Mouse (Mus musculus) neural tube, embryonic 14.5 days (tissue): Measurements from ENCODE around the gene Ankrd23. TPM values are rescaled to one million over a fixed set of nuclear protein-coding genes. Genes with fewer than 3 reads are reported as not detected.
"Not testable (repeated sequence)": the region's sequence is repeated elsewhere in the genome, so short reads cannot be mapped to it uniquely, and the experiment has no call there.

Experiments
- ATAC-seq: fragments of 200-750 bp; cut with Nextera tagmentation; 2 replicates; pipeline ENCODE4 v1.8.0; 2017; ENCODE audit warnings: low read depth, mild to moderate bottlenecking, moderate TSS enrichment, moderate library complexity
- H3K27ac ChIP-seq: fragments of 300-500 bp; sonication (generic); 2 replicates; pipeline ENCODE4 v1.5.1; 2014; ENCODE audit warnings: low read depth, mild to moderate bottlenecking, control low read depth, low read length, moderate library complexity, mixed read lengths
- H3K27me3 ChIP-seq: fragments of 300-500 bp; sonication (generic); 2 replicates; pipeline ENCODE4 v1.6.1; 2014; ENCODE audit warnings: low read length; ENCODE audit not compliant: control insufficient read depth, insufficient read depth
- H3K36me3 ChIP-seq: fragments of 300-500 bp; sonication (generic); 2 replicates; pipeline ENCODE4 v1.6.1; 2014; ENCODE audit warnings: low read length, mixed read lengths; ENCODE audit not compliant: control insufficient read depth, insufficient read depth
- H3K4me1 ChIP-seq: fragments of 300-500 bp; sonication (generic); 2 replicates; pipeline ENCODE4 v1.6.1; 2014; ENCODE audit warnings: low read length; ENCODE audit not compliant: control insufficient read depth, insufficient read depth
- H3K4me2 ChIP-seq: fragments of 300-500 bp; sonication (generic); 2 replicates; pipeline ENCODE4 v1.6.1; 2014; ENCODE audit warnings: mild to moderate bottlenecking, low read depth, low read length, control low read depth
- H3K4me3 ChIP-seq: fragments of 300-500 bp; sonication (generic); 2 replicates; pipeline ENCODE4 v1.5.1; 2014; ENCODE audit warnings: low read depth, low read length, control low read depth, mixed read lengths
- H3K9ac ChIP-seq: fragments of 300-500 bp; sonication (generic); replicated peaks from 2 replicates; pipeline ENCODE4 v1.6.1; 2014; ENCODE audit warnings: low read depth, mild to moderate bottlenecking, control low read depth, low read length, mixed read lengths
- H3K9me3 ChIP-seq: fragments of 300-500 bp; sonication (generic); 2 replicates; pipeline ENCODE4 v1.6.1; 2016; ENCODE audit warnings: low read length; ENCODE audit not compliant: control insufficient read depth
- WGBS: fragments of 180-500 bp; shearing (Covaris S2); extraction: QIAGEN DNeasy Blood & Tissue Kit; methylation state at CpG from one replicate; pipeline ENCODE4 v1.1.7; 2014; 5-methylcytosine and 5-hydroxymethylcytosine counted together
- polyA plus RNA-seq: library from polyadenylated mRNA; unstranded; fragments of >200 nt; fragmentation: Nextera tagmentation; extraction: Ambion mirVana; gene quantifications from 2 replicates; pipeline ENCODE4 v1.2.1, GENCODE M21; 2014

Ankrd23 gene
- polyA plus RNA-seq = 13.0 and 14.9 TPM in 2 replicates

DNA sequence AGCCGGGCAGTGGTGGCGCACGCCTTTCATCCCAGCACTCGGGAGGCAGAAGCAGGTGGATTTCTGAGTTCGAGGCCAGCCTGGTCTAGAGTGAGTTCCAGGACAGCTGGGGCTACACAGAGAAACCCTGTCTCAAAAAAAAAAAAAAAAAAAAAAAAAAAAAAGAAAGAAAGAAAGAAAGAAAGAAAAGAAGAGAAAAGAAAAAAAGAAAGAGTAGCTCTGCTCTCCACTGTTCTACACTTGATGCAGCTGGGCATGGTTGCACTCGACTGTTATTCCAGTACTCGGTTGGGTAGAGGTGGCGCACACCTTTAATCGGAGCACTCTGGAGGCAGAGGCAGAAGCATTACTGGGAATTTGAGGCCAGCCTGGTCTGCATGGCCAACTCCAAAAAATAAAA lies at the start of gene Ankrd23:
TSS of gene Ankrd23 (minus strand) at position 101 of the 400 bp plus-strand sequence.
- not testable (repeated sequence) for H3K4me2 ChIP-seq, H3K36me3 ChIP-seq, H3K27ac ChIP-seq, H3K4me1 ChIP-seq, H3K27me3 ChIP-seq, H3K9me3 ChIP-seq, H3K9ac ChIP-seq, ATAC-seq, H3K4me3 ChIP-seq
- 95% methylated on average over 9 of the region's 9 CpGs for whole genome bisulfite sequencing

DNA sequence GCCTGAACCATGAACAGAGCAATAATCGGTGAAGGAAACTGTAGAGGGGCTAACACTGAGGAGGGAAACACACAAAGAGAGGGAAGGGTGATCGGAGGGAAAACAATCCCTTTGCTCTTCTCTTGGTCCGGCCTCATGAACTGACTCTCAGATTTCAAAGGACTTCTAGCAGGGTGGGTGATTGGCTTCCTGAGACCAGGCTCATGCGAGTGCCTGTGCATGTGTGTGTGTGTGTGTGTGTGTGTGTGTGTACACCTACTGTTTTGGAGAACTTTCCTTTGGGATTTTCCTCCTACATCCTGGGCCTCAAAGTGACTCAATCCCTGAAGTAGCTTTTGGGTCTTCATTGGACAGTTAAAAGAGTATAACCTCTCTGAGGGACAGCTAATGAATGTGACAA lies 49.6 kb upstream of the Ankrd23 start:
- no peaks in the 10 kb centered on the region for H3K27me3 ChIP-seq
- WGBS = 23% methylated on average over 4 of the region's 4 CpGs
- no peak overlapping the region for H3K27ac ChIP-seq

GRCm38 (mm10) chr1:36583408-36584116 lies 46.9 kb upstream of the Ankrd23 start:
- Histone ChIP-seq H3K27me3 (no peaks in the 10 kb centered on the region), H3K4me1 (peaks cover 17% of the 10 kb centered on the region), H3K36me3 (no peaks in the 10 kb centered on the region), H3K9ac (no peak overlapping the region), H3K9me3 (no peaks in the 10 kb centered on the region), H3K4me3 (no peak overlapping the region), H3K4me2 (no peak overlapping the region), H3K27ac (no peak overlapping the region)
- WGBS = 82% methylated on average over 8 of the region's 8 CpGs
- no peak for ATAC-seq

More for the DNA sequence above, 49.6 kb upstream of the Ankrd23 start:
- Histone ChIP-seq H3K4me3 (no peak overlapping the region), H3K4me2 (no peak overlapping the region), H3K4me1 (peaks cover under 1% of the 10 kb centered on the region; the same call in 1 of the 2 replicates), H3K9me3 (no peaks in the 10 kb centered on the region), H3K36me3 (no peaks in the 10 kb centered on the region), H3K9ac (no peak overlapping the region)
- no peak for ATAC-seq

GRCm38 (mm10) chr1:36582211-36582610 lies 45.5 kb upstream of the Ankrd23 start:
- Histone ChIP-seq H3K27ac (no peak overlapping the region), H3K4me1 (peaks cover 17% of the 10 kb centered on the region), H3K4me2 (no peak overlapping the region), H3K9ac (no peak overlapping the region), H3K9me3 (no peaks in the 10 kb centered on the region), H3K4me3 (no peak overlapping the region), H3K36me3 (no peaks in the 10 kb centered on the region), H3K27me3 (no peaks in the 10 kb centered on the region)
- 77% methylated on average over 8 of the region's 8 CpGs for WGBS
- ATAC-seq = no peak

DNA sequence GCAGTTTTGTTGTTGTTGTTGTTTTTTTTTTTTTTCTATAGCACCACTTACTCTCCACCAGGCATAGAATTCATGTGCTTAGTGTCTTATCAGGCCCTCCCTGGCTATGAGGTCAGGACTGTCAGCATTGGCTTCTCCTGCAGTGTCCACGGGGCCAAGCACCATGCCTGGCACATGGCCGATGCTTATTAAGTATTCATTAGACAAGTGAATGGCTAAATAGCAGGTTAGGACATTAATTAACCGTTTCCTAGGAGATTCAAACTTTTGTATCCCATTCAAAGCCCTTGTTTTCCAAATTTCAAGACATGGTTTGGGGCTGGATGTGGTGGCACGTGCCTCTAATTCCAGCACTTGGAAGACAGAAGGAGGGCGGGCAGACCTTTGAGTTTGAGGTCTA lies 44.6 kb upstream of the Ankrd23 start:
- Histone ChIP-seq H3K4me3 (no peak overlapping the region), H3K4me2 (no peak overlapping the region), H3K27ac (peak overlapping the region; percentile 79), H3K36me3 (no peaks in the 10 kb centered on the region), H3K9me3 (no peaks in the 10 kb centered on the region), H3K9ac (no peak overlapping the region), H3K27me3 (no peaks in the 10 kb centered on the region), H3K4me1 (peaks cover 17% of the 10 kb centered on the region)
- WGBS = 46% methylated on average over 5 of the region's 5 CpGs
- ATAC-seq = no peak

GRCm38 (mm10) chr1:36580384-36581207 lies 43.9 kb upstream of the Ankrd23 start:
- Histone ChIP-seq H3K27me3 (no peaks in the 10 kb centered on the region), H3K4me2 (peak overlapping the region; percentile 27; the same call in 1 of the 2 replicates), H3K9ac (peak overlapping the region; percentile 34; the same call in 1 of the 2 replicates), H3K4me3 (no peak overlapping the region), H3K36me3 (no peaks in the 10 kb centered on the region), H3K27ac (peak overlapping the region; percentile 79), H3K9me3 (no peaks in the 10 kb centered on the region), H3K4me1 (peaks cover 17% of the 10 kb centered on the region)
- WGBS = 2% methylated on average over 17 of the region's 17 CpGs
- ATAC-seq = peak; percentile 84

DNA sequence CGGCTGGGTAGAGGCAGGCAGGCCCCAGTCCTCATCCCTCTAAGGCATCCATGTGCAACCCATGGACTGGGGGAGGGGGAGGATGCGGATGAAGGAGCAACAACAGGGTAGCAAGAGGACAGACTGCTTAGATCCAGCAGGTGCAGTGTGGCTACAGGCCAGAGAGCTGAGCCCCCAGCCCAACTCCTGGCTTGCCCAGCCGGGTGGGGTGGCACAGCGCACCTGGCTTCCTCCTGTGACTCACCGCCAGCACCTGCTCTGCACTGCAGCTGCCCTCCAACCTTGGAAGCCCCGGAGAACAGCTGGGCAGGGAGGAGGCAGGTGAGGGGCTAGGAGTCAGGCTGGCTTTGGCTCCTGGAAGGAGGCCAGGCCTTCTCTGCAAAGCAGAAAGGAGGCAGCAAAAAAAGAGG lies 43.3 kb upstream of the Ankrd23 start:
- H3K27ac ChIP-seq = peak overlapping the region; percentile 79
- H3K9me3 ChIP-seq = no peaks in the 10 kb centered on the region
- no peaks in the 10 kb centered on the region for H3K27me3 ChIP-seq
- H3K36me3 ChIP-seq = no peaks in the 10 kb centered on the region
- H3K4me2 ChIP-seq = peak overlapping the region; percentile 27; the same call in 1 of the 2 replicates
- no peak overlapping the region for H3K4me3 ChIP-seq
- peak; percentile 64 for ATAC-seq
- peaks cover 17% of the 10 kb centered on the region for H3K4me1 ChIP-seq
- peak overlapping the region; percentile 34; the same call in 1 of the 2 replicates for H3K9ac ChIP-seq
- 27% methylated on average over 6 of the region's 6 CpGs for WGBS

- Histone ChIP-seq H3K9me3 (no peaks in the 10 kb centered on the region), H3K4me3 (no peak overlapping the region), H3K27me3 (no peaks in the 10 kb centered on the region), H3K4me1 (peaks cover 17% of the 10 kb centered on the region), H3K4me2 (no peak overlapping the region), H3K9ac (no peak overlapping the region), H3K36me3 (no peaks in the 10 kb centered on the region), H3K27ac (no peak overlapping the region)
- 65% methylated on average over 6 of the region's 6 CpGs for WGBS
- ATAC-seq = no peak
These were observed 40.5 kb upstream of the Ankrd23 start for GRCm38 (mm10) chr1:36576991-36577675.
